Mouse (Mus musculus) testis, adult 2 months (tissue): ENCODE measurements around the gene Lefty2. TPM values are rescaled to one million over a fixed set of nuclear protein-coding genes. Genes with fewer than 3 reads are reported as not detected.

Source experiments
- H3K27ac ChIP-seq: fragments of 200-500 bp; 2 replicates; pipeline ENCODE4 v1.5.1; 2012; ENCODE audit warnings: low read depth, low read length; ENCODE audit not compliant: control insufficient read depth, insufficient read depth
- H3K27me3 ChIP-seq: fragments of 200-500 bp; 2 replicates; pipeline ENCODE4 v1.6.1; 2012; ENCODE audit warnings: mild to moderate bottlenecking, low read length, moderate library complexity; ENCODE audit not compliant: control insufficient read depth, insufficient read depth
- H3K36me3 ChIP-seq: fragments of 200-500 bp; 2 replicates; pipeline ENCODE4 v1.6.1; 2012; ENCODE audit warnings: mild to moderate bottlenecking, low read length; ENCODE audit not compliant: control insufficient read depth, insufficient read depth
- H3K4me1 ChIP-seq: fragments of 200-500 bp; 2 replicates; pipeline ENCODE4 v1.6.1; 2012; ENCODE audit warnings: low read length; ENCODE audit not compliant: control insufficient read depth, insufficient read depth
- H3K4me3 ChIP-seq: fragments of 200-500 bp; 2 replicates; pipeline ENCODE4 v1.5.1; 2012; ENCODE audit warnings: low read depth, mild to moderate bottlenecking, low read length, moderate library complexity, mixed read lengths; ENCODE audit not compliant: control insufficient read depth
- CTCF ChIP-seq: fragments of 200-500 bp; IDR thresholded peaks from 2 replicates; pipeline ENCODE4 v1.5.1; 2012; ENCODE audit warnings: low read depth, mild to moderate bottlenecking, inconsistent platforms, low read length, moderate library complexity; ENCODE audit not compliant: control insufficient read depth, insufficient read depth, insufficient replicate concordance
- POLR2A ChIP-seq: fragments of 200-500 bp; IDR thresholded peaks from 2 replicates; pipeline ENCODE4 v1.6.1; 2012; ENCODE audit warnings: low read depth, mild to moderate bottlenecking, inconsistent platforms, low read length, moderate library complexity; ENCODE audit not compliant: control insufficient read depth
- polyA plus RNA-seq: library from polyadenylated mRNA; depleted of rRNA; stranded (reverse); fragments of >200 nt; gene quantifications from 2 replicates; pipeline ENCODE4 v1.2.3, GENCODE M21; 2012

The Lefty2 gene
- polyA plus RNA-seq, 1 experiment = 0.17 TPM

GRCm38 (mm10) chr1:180901107-180901506, 8.2 kb downstream of the Lefty2 start:
- Histone ChIP-seq H3K36me3 (no peaks in the 10 kb centered on the region), H3K4me1 (peaks cover 14% of the 10 kb centered on the region), H3K27ac (no peak overlapping the region), H3K27me3 (no peaks in the 10 kb centered on the region), H3K4me3 (no peak overlapping the region)
- TF ChIP-seq POLR2A (no peak), CTCF (no peak)

DNA sequence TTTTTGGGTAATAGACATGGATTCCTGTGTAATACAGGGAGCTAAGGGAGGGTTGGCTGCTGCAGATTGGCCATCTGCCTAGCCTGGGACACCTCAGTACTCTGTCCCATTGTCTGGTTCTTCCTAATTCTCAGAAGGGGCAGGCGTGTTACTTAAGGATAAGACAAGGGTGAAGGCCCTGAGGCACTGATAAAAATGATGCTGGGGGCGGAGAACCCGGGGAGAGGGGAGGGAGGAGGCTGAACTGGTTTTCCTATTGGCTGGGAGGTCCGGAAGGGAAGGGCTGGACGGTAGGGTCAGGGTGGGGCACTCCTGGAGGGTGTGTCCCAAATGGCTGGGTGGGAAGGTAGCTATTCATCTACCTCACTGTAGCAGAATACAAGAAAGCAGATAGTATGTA, 10.0 kb downstream of the Lefty2 start:
- Histone ChIP-seq H3K27ac (no peak overlapping the region), H3K4me1 (peaks cover 14% of the 10 kb centered on the region), H3K27me3 (no peaks in the 10 kb centered on the region), H3K4me3 (no peak overlapping the region), H3K36me3 (no peaks in the 10 kb centered on the region)
- TF ChIP-seq POLR2A (no peak), CTCF (no peak)

DNA sequence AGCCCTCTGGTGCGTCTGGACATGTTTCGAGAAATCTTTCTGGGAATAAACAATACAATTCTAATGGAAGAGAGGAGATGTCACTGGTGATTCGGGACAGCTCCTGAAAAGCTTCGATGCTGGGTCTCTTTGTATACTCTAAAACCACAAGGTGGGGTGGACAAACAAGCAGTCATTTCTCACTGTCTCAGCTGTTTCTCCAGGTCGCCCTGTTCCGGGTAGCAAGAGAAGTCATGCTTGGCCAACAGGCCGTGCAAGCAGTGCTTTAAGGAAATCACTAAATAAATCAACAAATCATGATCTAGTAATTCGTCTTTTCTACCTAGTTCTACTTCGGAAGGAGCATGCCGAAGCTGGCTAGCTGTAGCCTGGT, 10.7 kb downstream of the Lefty2 start:
- peak overlapping the region; percentile 89 for H3K4me3 ChIP-seq
- peaks cover 14% of the 10 kb centered on the region for H3K4me1 ChIP-seq
- H3K27me3 ChIP-seq = no peaks in the 10 kb centered on the region
- H3K27ac ChIP-seq = peak overlapping the region; percentile 79
- TF ChIP-seq CTCF = no peak
- H3K36me3 ChIP-seq = no peaks in the 10 kb centered on the region

- Histone ChIP-seq H3K27me3 (no peaks in the 10 kb centered on the region), H3K27ac (peak within 1 kb of the TSS; percentile 79), H3K36me3 (no peaks in the 10 kb centered on the region), H3K4me1 (peaks cover 14% of the 10 kb centered on the region), H3K4me3 (peak within 1 kb of the TSS; percentile 89)
- peak; percentile 9; the same call in 1 of the 2 replicates for TF ChIP-seq CTCF
- TF ChIP-seq POLR2A = peak; percentile 73; the same call in 1 of the 2 replicates
Observed at GRCm38 (mm10) chr1:180904039-180904814, 11.3 kb downstream of the Lefty2 start, which contains the start of gene Pycr2. Gene Pycr2 (plus strand): TSS chr1:180904293.

GRCm38 (mm10) chr1:180904815-180905080, 11.8 kb downstream of the Lefty2 start:
- peak overlapping the region; percentile 59; the same call in 1 of the 2 replicates for H3K27ac ChIP-seq
- H3K36me3 ChIP-seq = no peaks in the 10 kb centered on the region
- H3K4me1 ChIP-seq = peaks cover 14% of the 10 kb centered on the region
- H3K4me3 ChIP-seq = peak overlapping the region; percentile 89
- H3K27me3 ChIP-seq = no peaks in the 10 kb centered on the region
- TF ChIP-seq POLR2A (no peak), CTCF (no peak)

- Histone ChIP-seq H3K27me3 (no peaks in the 10 kb centered on the region), H3K27ac (no peak overlapping the region), H3K4me3 (no peak overlapping the region), H3K4me1 (peaks cover 14% of the 10 kb centered on the region), H3K36me3 (no peaks in the 10 kb centered on the region)
- no peak for TF ChIP-seq POLR2A
- TF ChIP-seq CTCF = no peak
Observed at GRCm38 (mm10) chr1:180905307-180905706, 12.4 kb downstream of the Lefty2 start.

- Histone ChIP-seq H3K36me3 (no peaks in the 10 kb centered on the region), H3K27me3 (no peaks in the 10 kb centered on the region), H3K27ac (no peak overlapping the region), H3K4me3 (no peak overlapping the region), H3K4me1 (peaks cover 14% of the 10 kb centered on the region)
- TF ChIP-seq CTCF = no peak
- no peak for TF ChIP-seq POLR2A
Observed at GRCm38 (mm10) chr1:180905876-180906275, 13.0 kb downstream of the Lefty2 start.
